Mouse (Mus musculus) bone marrow macrophage, adult 2 months (primary cell): Measurements from ENCODE around the gene Rffl.

Source experiments
- CTCF ChIP-seq: IDR thresholded peaks from 2 replicates; pipeline ENCODE4 v1.5.1; 2012; ENCODE audit warnings: low read depth, mild to moderate bottlenecking, low read length, moderate library complexity
- POLR2A ChIP-seq: IDR thresholded peaks from 2 replicates; pipeline ENCODE4 v1.6.1; 2012; ENCODE audit warnings: mild to moderate bottlenecking, low read depth, low read length, borderline replicate concordance

- TF ChIP-seq POLR2A (no peak), CTCF (no peak)
These were observed 7.5 kb downstream of the Rffl start for GRCm38 (mm10) chr11:82863488-82863931.
